Mouse (Mus musculus): ENCODE results near the gene Rmdn3. TPM values are rescaled to one million over a fixed set of nuclear protein-coding genes. Genes with fewer than 3 reads are reported as not detected.

The Rmdn3 gene
- polyA plus RNA-seq, 1 experiment from 2014 or later: 49.0 TPM

DNA sequence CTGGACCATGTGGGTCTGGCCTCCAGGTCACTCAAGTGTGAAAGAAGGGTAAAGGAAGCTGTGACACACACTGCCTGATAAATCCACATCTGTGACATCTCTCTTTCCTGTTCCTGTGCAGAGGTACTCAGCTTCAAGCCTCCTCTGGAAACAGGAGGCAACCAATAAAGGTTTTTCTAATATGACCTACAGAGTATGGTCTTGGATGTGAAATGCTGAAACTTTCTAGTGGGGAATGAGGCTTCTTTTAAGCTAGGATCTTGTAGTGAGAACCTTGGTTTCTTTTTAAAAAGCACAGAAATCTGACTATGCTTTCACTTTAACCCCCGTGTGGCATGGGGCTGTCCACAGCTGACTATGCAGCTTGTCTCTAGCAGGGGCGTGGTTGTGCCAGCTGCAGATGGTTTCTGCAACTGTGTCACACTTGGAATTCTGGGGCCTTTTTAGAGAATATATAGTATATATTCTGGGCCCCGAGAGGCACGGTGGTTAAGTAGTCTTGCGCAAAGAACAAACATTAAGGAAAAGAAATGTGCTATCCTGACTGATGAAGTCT, 20.6 kb upstream of the Rmdn3 start:
- WGBS: 90% methylated on average over 5 of the region's 5 CpGs
- Histone ChIP-seq H3K36me3 (peaks cover 41% of the 10 kb centered on the region), H3K27ac (replicated peaks) (no peak overlapping the region), H3K9me3 (replicated peaks) (no peaks in the 10 kb centered on the region), H3K9ac (replicated peaks) (no peak overlapping the region), H3K27me3 (replicated peaks) (no peaks in the 10 kb centered on the region), H3K4me3 (replicated peaks) (no peak overlapping the region), H3K4me2 (no peak overlapping the region), H3K4me1 (peaks cover 25% of the 10 kb centered on the region)
- no peak for ATAC-seq (ENCODE audit: low FRiP score)

DNA sequence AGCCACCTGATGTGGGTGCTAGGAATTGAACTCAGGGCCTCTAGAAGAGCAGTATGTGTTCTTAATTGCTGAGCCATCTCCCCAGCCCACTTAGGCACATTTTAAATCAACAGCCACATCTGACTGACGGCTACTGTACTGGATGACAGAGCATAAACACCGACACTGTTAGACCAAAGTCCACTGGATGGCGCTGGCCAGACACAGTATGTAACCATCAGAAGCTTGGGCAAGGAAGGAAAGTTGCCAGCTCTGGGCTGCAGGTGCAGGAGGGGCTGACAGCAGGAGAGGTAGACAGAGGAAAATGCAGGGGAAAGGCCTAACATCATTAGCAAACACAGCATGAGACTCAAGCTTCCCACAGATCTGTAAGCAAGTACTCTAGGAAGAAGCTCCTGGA, 19.9 kb upstream of the Rmdn3 start:
- no peaks in the 10 kb centered on the region for H3K27me3 ChIP-seq (replicated peaks)
- peaks cover 36% of the 10 kb centered on the region for H3K36me3 ChIP-seq
- no peak overlapping the region for H3K27ac ChIP-seq (replicated peaks)
- H3K4me2 ChIP-seq: no peak overlapping the region
- peaks cover 31% of the 10 kb centered on the region for H3K4me1 ChIP-seq
- H3K9ac ChIP-seq (replicated peaks): no peak overlapping the region
- no peak overlapping the region for H3K4me3 ChIP-seq (replicated peaks)
- 64% methylated on average over 3 of the region's 3 CpGs for WGBS
- H3K9me3 ChIP-seq (replicated peaks): no peaks in the 10 kb centered on the region
- ATAC-seq (ENCODE audit: low FRiP score): no peak

DNA sequence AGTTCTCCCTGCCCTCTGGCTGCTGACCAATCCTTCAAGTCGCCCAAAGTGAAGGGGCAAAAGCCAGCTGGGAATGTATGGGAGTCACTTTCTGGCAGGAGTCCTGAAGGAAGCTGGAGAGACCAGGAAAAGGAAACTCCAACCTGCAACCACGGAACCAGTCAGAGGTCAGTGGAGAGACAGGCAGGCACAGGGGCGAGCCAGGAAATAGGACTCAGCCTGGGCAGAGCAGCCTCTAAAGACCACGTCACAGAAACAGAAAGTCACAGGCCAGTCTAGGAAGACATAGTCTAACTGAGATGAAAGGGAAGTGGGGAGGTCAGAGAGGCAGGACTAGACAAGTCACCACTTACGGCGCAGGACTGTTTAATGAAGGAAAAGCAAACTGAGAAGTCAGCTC, 18.8 kb upstream of the Rmdn3 start:
- Histone ChIP-seq H3K36me3 (peaks cover 31% of the 10 kb centered on the region), H3K4me3 (replicated peaks) (no peak overlapping the region), H3K9ac (replicated peaks) (no peak overlapping the region), H3K27ac (replicated peaks) (no peak overlapping the region), H3K4me2 (no peak overlapping the region), H3K9me3 (replicated peaks) (no peaks in the 10 kb centered on the region), H3K27me3 (replicated peaks) (no peaks in the 10 kb centered on the region), H3K4me1 (peaks cover 31% of the 10 kb centered on the region)
- WGBS: 85% methylated on average over 6 of the region's 6 CpGs
- no peak for ATAC-seq (ENCODE audit: low FRiP score)

DNA sequence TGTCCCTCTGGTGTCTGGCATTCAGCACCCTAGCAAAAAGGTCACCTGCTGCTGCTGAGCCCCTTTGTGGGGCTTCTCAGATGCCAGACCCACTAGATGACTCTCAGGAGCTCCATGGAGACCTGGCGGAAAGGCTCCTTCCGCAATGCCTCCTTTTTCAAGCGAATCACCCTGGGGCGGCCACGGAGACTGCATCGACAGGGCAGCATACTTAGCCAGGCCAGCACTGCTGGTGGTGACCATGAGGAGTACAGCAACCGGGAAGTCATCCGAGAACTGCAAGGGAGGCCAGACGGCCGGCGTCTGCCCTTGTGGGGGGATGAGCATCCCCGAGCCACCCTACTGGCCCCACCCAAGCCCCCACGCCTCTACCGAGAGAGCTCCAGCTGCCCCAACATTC, 18.0 kb upstream of the Rmdn3 start:
- Histone ChIP-seq H3K4me1 (peaks cover 31% of the 10 kb centered on the region), H3K36me3 (peaks cover 24% of the 10 kb centered on the region), H3K27ac (replicated peaks) (no peak overlapping the region), H3K4me3 (replicated peaks) (no peak overlapping the region), H3K9me3 (replicated peaks) (no peaks in the 10 kb centered on the region), H3K4me2 (no peak overlapping the region), H3K9ac (replicated peaks) (no peak overlapping the region), H3K27me3 (replicated peaks) (no peaks in the 10 kb centered on the region)
- no peak for ATAC-seq (ENCODE audit: low FRiP score)
- 63% methylated on average over 14 of the region's 14 CpGs for WGBS

DNA sequence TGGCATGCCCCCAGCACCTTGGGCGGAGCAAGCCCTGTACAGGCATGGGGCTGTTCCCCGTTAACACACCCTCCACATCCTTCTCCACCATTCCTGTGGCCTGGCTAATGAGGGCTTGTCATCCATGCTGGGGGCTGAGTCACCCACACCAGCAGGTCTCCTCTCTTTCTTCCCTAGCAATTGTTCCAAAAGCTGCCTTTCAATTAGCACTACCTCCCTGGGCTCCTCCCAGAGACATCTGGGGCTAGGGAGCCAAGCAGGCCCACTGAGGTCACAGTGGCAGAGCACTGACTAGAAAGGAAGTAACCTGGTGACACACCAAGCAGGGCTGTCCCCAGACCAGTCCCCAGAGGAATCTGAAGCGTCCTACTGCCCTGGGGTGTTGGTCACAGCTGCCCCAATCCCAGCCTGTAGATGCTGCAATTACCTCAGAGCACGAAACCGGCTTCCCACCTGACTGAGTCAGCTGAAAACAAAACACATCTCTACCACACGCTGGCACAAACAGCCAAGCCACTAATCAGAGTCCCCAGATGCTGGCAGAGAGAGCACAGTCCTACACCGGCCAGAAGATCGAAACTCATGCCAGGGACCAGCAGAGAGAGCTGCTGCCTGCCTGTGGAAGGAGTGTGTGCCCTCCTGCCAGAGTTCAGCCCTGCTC, 17.3 kb upstream of the Rmdn3 start, which contains the start of gene Gm14137:
Gene Gm14137 (plus strand): TSS at position 519 of the 661 bp plus-strand sequence.
- no peak for ATAC-seq (ENCODE audit: low FRiP score)
- Histone ChIP-seq H3K36me3 (peaks cover 17% of the 10 kb centered on the region), H3K4me3 (replicated peaks) (no peak within 1 kb of the TSS), H3K9me3 (replicated peaks) (no peaks in the 10 kb centered on the region), H3K4me1 (peaks cover 31% of the 10 kb centered on the region), H3K4me2 (no peak within 1 kb of the TSS; the same call in 1 of the 2 replicates), H3K27me3 (replicated peaks) (0 out of 2 replicates have a peak, but pooled peaks cover 3% of the 10 kb centered on the region), H3K9ac (replicated peaks) (peak within 1 kb of the TSS; percentile 28; the same call in 1 of the 2 replicates), H3K27ac (replicated peaks) (peak within 1 kb of the TSS; percentile 18; the same call in 1 of the 2 replicates)
- 28% methylated on average over 8 of the region's 8 CpGs for WGBS

DNA sequence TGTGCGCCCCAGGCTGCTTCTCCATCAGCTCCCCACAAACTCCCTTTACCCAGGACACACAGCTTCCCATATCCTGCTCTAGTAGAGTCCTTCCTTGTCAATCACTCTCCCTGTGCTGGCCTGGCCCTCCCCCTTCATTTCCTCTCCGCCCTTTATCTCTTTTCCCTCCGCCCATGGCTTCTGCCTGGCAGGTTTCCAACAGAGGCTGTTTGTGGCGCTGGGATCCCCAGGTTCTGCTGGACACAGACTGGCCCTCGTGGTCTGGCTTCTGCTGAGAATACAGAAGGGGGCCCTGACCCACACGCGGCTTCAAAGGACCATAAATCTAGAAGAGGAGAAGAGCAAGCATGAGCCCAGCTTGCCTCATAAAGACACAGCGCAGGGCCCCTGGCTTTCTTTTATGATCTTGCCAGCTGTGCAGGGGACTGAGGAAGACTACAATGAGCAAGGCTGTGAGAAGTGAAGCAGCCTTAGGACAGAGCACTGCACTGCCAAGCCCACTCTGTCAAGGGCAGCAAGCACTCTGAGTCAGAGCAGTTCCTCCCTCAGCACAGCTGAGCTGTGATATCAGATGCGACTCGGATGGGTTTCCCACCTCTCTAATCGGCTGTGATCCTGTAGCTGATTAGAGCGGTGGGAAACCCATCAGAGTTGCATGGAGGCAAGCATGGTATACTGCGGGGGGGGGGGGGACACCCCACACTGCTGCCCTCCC, 16.2 kb upstream of the Rmdn3 start:
- ATAC-seq (ENCODE audit: low FRiP score): peak; percentile 43
- Histone ChIP-seq H3K27ac (replicated peaks) (peak overlapping the region; percentile 18; the same call in 1 of the 2 replicates), H3K9ac (replicated peaks) (peak overlapping the region; percentile 28), H3K36me3 (peaks cover 9% of the 10 kb centered on the region), H3K4me3 (replicated peaks) (no peak overlapping the region), H3K27me3 (replicated peaks) (peaks cover 6% of the 10 kb centered on the region; the same call in 1 of the 2 replicates), H3K9me3 (replicated peaks) (no peaks in the 10 kb centered on the region), H3K4me1 (peaks cover 33% of the 10 kb centered on the region), H3K4me2 (peak overlapping the region; percentile 30)
- WGBS: 10% methylated on average over 13 of the region's 13 CpGs

DNA sequence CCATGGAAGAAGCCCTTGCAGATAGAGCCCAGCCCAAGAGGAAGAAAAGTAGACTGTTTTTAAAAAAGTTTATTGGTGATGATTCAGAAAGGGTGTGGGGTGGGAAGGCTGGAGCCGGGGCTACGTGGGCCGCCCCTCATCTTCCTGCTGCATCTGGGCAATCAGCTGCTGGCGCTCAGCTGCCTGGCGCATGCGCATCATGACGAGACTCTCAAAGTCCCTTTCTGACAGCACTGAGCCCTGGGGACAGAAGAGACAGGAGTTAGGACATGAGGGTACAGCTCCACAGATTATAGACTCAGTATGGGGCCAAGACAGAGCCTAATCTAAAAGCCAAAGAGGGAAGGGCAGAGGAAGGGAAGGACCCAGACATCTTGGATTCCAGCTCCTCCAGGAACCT, 15.6 kb upstream of the Rmdn3 start:
- H3K4me2 ChIP-seq: peak overlapping the region; percentile 30; the same call in 1 of the 2 replicates
- peaks cover 11% of the 10 kb centered on the region; the same call in 1 of the 2 replicates for H3K27me3 ChIP-seq (replicated peaks)
- H3K36me3 ChIP-seq: peaks cover 5% of the 10 kb centered on the region
- H3K27ac ChIP-seq (replicated peaks): peak overlapping the region; percentile 18; the same call in 1 of the 2 replicates
- peaks cover 38% of the 10 kb centered on the region for H3K4me1 ChIP-seq
- no peak overlapping the region for H3K4me3 ChIP-seq (replicated peaks)
- WGBS: 66% methylated on average over 7 of the region's 7 CpGs
- H3K9me3 ChIP-seq (replicated peaks): no peaks in the 10 kb centered on the region
- no peak for ATAC-seq (ENCODE audit: low FRiP score)
- peak overlapping the region; percentile 28; the same call in 1 of the 2 replicates for H3K9ac ChIP-seq (replicated peaks)

DNA sequence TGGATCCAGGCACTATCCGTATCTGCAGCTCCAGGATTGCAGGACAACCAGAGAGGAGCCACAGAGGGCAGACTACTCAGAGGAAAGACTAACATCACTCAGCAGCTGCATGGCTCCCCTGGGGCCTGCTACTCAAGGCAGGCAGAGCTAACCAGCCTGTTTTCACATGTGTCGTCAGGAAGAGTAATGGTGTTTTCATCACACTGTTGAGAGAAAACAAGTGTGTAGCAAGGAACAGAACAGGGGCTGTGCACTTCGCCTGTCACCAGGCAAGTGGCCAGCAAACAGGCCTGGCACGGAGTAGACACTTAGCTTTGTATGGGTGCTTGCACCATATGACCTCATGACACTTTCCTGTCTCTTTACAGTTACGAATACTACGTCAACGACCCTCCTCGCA, 14.7 kb upstream of the Rmdn3 start:
- H3K4me1 ChIP-seq: peaks cover 45% of the 10 kb centered on the region
- no peak for ATAC-seq (ENCODE audit: low FRiP score)
- no peak overlapping the region for H3K9ac ChIP-seq (replicated peaks)
- no peak overlapping the region for H3K27ac ChIP-seq (replicated peaks)
- no peak overlapping the region for H3K4me3 ChIP-seq (replicated peaks)
- H3K27me3 ChIP-seq (replicated peaks): peaks cover 14% of the 10 kb centered on the region; the same call in 1 of the 2 replicates
- WGBS: 64% methylated on average over 8 of the region's 8 CpGs
- H3K9me3 ChIP-seq (replicated peaks): no peaks in the 10 kb centered on the region
- H3K4me2 ChIP-seq: no peak overlapping the region
- H3K36me3 ChIP-seq: no peaks in the 10 kb centered on the region

DNA sequence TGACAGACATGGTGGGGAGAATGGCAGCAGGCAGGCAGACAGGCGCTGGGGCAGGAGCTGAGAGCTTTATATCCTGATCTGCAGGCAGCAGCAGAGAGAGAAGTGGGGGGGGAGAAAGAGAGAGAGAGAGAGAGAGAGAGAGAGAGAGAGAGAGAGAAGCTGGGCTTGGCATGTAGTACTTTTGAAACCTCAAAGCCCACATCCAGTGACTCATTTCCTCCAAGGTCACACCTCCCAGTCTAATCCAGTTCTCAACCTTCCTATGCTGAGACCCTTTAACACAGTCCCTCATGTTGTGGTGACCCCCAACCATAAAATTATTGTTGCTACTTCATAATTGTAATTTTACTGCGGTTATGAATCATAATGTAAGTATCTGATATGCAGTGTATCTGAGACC, 13.4 kb upstream of the Rmdn3 start:
- no peak for ATAC-seq (ENCODE audit: low FRiP score)
- no peak overlapping the region for H3K9ac ChIP-seq (replicated peaks)
- H3K27me3 ChIP-seq (replicated peaks): peaks cover 24% of the 10 kb centered on the region
- WGBS: 89% methylated on average over 2 of the region's 2 CpGs
- H3K4me2 ChIP-seq: no peak overlapping the region
- no peaks in the 10 kb centered on the region for H3K9me3 ChIP-seq (replicated peaks)
- H3K4me1 ChIP-seq: peaks cover 47% of the 10 kb centered on the region
- H3K36me3 ChIP-seq: no peaks in the 10 kb centered on the region
- no peak overlapping the region for H3K27ac ChIP-seq (replicated peaks)
- H3K4me3 ChIP-seq (replicated peaks): no peak overlapping the region

DNA sequence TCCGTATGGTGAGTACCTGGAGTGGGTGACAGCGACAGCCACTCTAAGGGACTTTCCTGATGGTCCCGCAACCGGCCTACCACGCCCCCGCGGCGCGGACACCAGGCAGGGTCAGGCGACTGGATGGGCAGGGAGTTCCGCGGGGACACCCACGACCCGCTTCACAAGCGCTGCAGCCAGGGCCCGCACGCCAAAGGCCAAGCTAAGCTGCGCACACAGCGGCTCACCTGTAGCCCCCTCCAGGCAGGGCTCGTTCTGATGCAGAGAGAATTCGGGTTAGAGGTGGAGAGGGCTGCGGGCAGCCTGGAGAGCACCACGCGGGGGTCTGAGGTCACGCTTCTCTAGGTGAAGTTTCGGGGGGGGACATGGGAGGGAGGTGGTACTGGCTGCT, 11.0 kb upstream of the Rmdn3 start:
- ATAC-seq (ENCODE audit: low FRiP score): peak; percentile 35
- H3K9ac ChIP-seq (replicated peaks): peak overlapping the region; percentile 50
- no peaks in the 10 kb centered on the region for H3K36me3 ChIP-seq
- peaks cover 26% of the 10 kb centered on the region for H3K4me1 ChIP-seq
- H3K27ac ChIP-seq (replicated peaks): no peak overlapping the region
- peak overlapping the region; percentile 100 for H3K4me2 ChIP-seq
- H3K4me3 ChIP-seq (replicated peaks): peak overlapping the region; percentile 50
- H3K9me3 ChIP-seq (replicated peaks): no peaks in the 10 kb centered on the region
- H3K27me3 ChIP-seq (replicated peaks): peaks cover 36% of the 10 kb centered on the region
- 1% methylated on average over 26 of the region's 26 CpGs for WGBS

DNA sequence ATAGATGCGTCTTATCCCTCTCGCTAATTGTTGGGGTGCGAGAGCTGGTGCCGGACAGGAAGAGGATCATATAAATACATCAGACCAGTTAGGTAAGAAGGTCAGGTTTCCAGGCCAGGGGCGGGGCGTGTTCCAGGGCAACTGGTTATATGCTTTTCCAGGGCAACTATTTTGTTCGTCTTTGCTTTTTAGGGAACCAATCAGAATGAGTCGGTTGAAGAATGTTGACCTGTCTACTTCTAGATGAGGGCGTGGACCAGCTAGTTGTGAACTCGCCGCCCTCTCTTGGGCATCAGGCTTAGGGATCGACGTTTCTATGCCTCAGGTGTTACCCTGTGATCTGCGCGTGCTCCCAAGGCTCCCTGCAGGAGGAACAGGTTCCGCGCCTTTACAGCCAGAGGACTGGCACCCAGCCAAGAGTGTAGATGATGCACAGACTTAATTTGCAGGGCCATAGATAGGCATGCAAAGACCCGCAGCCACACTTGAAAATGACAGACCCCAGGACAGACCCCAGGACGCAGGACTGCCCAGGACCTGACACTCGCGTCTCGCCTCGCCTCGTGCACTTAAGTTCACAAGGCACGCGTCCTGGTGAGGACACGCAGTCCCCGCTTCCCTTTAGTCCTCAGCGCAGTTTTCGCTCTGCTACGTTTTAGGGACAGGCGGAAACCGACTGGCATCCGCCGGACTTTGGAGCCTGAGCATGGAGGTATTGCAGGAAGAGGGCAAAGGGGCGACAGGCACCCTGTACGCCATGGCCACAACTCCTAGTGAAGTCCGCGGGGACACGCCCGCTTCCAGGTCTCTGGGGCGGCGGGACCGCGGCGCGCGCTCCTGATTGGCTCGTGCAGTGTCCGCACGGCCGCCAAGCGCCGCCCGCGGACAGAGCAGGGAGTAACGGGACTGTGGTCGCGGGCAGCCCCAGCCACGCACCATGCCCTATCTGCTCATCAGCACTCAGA, 10.3 kb upstream of the Rmdn3 start, which contains the start of gene Gchfr:
Gene Gchfr (plus strand): TSS at position 873 of the 965 bp plus-strand sequence.
- Histone ChIP-seq H3K9ac (replicated peaks) (peak within 1 kb of the TSS; percentile 50), H3K9me3 (replicated peaks) (no peaks in the 10 kb centered on the region), H3K36me3 (no peaks in the 10 kb centered on the region), H3K4me1 (peaks cover 19% of the 10 kb centered on the region), H3K4me2 (peak within 1 kb of the TSS; percentile 100), H3K27ac (replicated peaks) (no peak within 1 kb of the TSS), H3K4me3 (replicated peaks) (peak within 1 kb of the TSS; percentile 50), H3K27me3 (replicated peaks) (peaks cover 36% of the 10 kb centered on the region)
- ATAC-seq (ENCODE audit: low FRiP score): peak; percentile 72
- WGBS: under 1% methylated on average over 60 of the region's 60 CpGs
